Mouse (Mus musculus): ENCODE data around the gene Ryr3.

DNA sequence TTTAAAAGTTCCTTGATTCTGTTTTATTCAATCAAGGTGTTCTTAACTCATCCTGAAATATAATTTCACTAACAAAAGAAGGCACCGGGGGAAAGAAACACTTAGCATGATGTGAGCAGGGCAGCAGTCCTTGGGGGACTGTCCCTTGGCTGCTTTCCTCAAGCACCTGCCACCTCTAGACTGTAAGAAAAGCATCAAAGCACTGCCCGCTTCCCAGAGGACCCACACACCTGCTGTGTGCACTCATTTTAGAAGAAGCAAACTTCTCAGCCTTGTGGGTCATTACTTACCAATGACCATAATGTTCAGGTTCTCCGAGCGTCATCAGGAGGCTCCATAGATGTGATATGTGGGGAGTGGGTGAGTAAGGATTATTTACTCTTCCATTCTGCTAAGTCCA is 307.8 kb downstream of the Ryr3 start:
- TF ChIP-seq ZC3H11A (IDR thresholded peaks at IDR 0.05; ENCODE audit: borderline replicate concordance, low read depth, low read length): no peak
- no peak for TF ChIP-seq MAFK (IDR thresholded peaks at IDR 0.05; ENCODE audit: insufficient read depth, low read depth, low read length)
- no peak for TF ChIP-seq HCFC1 (IDR thresholded peaks at IDR 0.05; ENCODE audit: borderline replicate concordance, insufficient read depth, low read length)
- no peak for TF ChIP-seq CHD2 (IDR thresholded peaks at IDR 0.05; ENCODE audit: low read depth, low read length)
- no peak for TF ChIP-seq ZNF384 (IDR thresholded peaks at IDR 0.05; ENCODE audit: low read depth, low read length)
